Mouse (Mus musculus) large intestine, adult 2 months (tissue): ENCODE data around the gene Hoxc8. TPM values are rescaled to one million over a fixed set of nuclear protein-coding genes. Genes with fewer than 3 reads are reported as not detected.

Experiments used
- DNase-seq: peaks from one replicate; pipeline ENCODE4 v3.0.0-alpha.2; 2012; ENCODE audit warnings: low read depth, low spot score
- WGBS: fragments of 180-500 bp; shearing (Covaris S2); methylation state at CpG from one replicate; pipeline ENCODE4 v1.1.7; 2018; 5-methylcytosine and 5-hydroxymethylcytosine counted together
- polyA plus RNA-seq: library from polyadenylated mRNA; depleted of rRNA; stranded (reverse); fragments of >200 nt; gene quantifications from 2 replicates; pipeline ENCODE4 v1.2.3, GENCODE M21; 2012

The Hoxc8 gene
- polyA plus RNA-seq, 1 experiment, result 5.5 TPM

- WGBS, result 34% methylated on average over 4 of the region's 4 CpGs
- DNase-seq, result no peak
Measured at GRCm38 (mm10) chr15:103002156-103002555, 11.7 kb downstream of the Hoxc8 start.

GRCm38 (mm10) chr15:103002821-103003448 is 12.5 kb downstream of the Hoxc8 start:
- DNase-seq, result no peak
- WGBS, result 20% methylated on average over 13 of the region's 13 CpGs

- DNase-seq, result no peak
- WGBS, result 6% methylated on average over 17 of the region's 17 CpGs
Measured at GRCm38 (mm10) chr15:103005308-103005707, 14.9 kb downstream of the Hoxc8 start.

- no peak for DNase-seq
- WGBS, result 16% methylated on average over 5 of the region's 5 CpGs
Measured at GRCm38 (mm10) chr15:103005797-103006196, 15.4 kb downstream of the Hoxc8 start.

- no peak for DNase-seq
- WGBS, result 37% methylated on average over 1 of the region's 1 CpGs
Measured at GRCm38 (mm10) chr15:103006326-103006725, 15.9 kb downstream of the Hoxc8 start.

GRCm38 (mm10) chr15:103009265-103010111 is 19.1 kb downstream of the Hoxc8 start:
- WGBS, result 5% methylated on average over 27 of the region's 27 CpGs
- no peak for DNase-seq

- no peak for DNase-seq
- 9% methylated on average over 31 of the region's 31 CpGs for WGBS
Measured at GRCm38 (mm10) chr15:103010112-103010846, 19.9 kb downstream of the Hoxc8 start.

- DNase-seq, result no peak
- 12% methylated on average over 28 of the region's 28 CpGs for WGBS
Measured at GRCm38 (mm10) chr15:103010847-103011555, 20.6 kb downstream of the Hoxc8 start.

GRCm38 (mm10) chr15:103011928-103012486 is 21.6 kb downstream of the Hoxc8 start:
- 19% methylated on average over 26 of the region's 26 CpGs for WGBS
- DNase-seq, result no peak

- DNase-seq, result no peak
- WGBS, result 8% methylated on average over 17 of the region's 17 CpGs
Measured at GRCm38 (mm10) chr15:103013238-103013984, 23.0 kb downstream of the Hoxc8 start.

GRCm38 (mm10) chr15:103014166-103015008 is 24.0 kb downstream of the Hoxc8 start:
- DNase-seq, result no peak
- WGBS, result 3% methylated on average over 57 of the region's 57 CpGs

- DNase-seq, result no peak
- 9% methylated on average over 27 of the region's 28 CpGs for WGBS
Measured at GRCm38 (mm10) chr15:103015009-103015399, 24.6 kb downstream of the Hoxc8 start.

GRCm38 (mm10) chr15:103015406-103016166 is 25.2 kb downstream of the Hoxc8 start:
- no peak for DNase-seq
- 20% methylated on average over 19 of the region's 19 CpGs for WGBS

- no peak for DNase-seq
- WGBS, result 34% methylated on average over 9 of the region's 9 CpGs
Measured at GRCm38 (mm10) chr15:103018636-103019035, 28.2 kb downstream of the Hoxc8 start, which contains the start of gene Hoxc4. Gene Hoxc4 (plus strand): TSS chr15:103018934.

- no peak for DNase-seq
- 19% methylated on average over 8 of the region's 8 CpGs for WGBS
Measured at GRCm38 (mm10) chr15:103020899-103021418, 30.6 kb downstream of the Hoxc8 start.

GRCm38 (mm10) chr15:103021544-103021943 is 31.1 kb downstream of the Hoxc8 start:
- no peak for DNase-seq
- 21% methylated on average over 8 of the region's 8 CpGs for WGBS

- WGBS, result 7% methylated on average over 2 of the region's 2 CpGs
- DNase-seq, result no peak
Measured at GRCm38 (mm10) chr15:103024131-103024530, 33.7 kb downstream of the Hoxc8 start.
